Mouse (Mus musculus): ENCODE data around the gene Peg12. TPM values are rescaled to one million over a fixed set of nuclear protein-coding genes. Genes with fewer than 3 reads are reported as not detected.

Gene Peg12
- polyA plus RNA-seq, 1 experiment from 2014 or later: 29.3 TPM

- 46% methylated on average over 6 of the region's 6 CpGs for whole genome bisulfite sequencing
- ATAC-seq (ENCODE audit: insufficient number of reproducible peaks, insufficient read depth, low FRiP score, low TSS enrichment, low read depth): no peak
- H3K4me3 ChIP-seq: peak overlapping the region; percentile 68
- peaks cover 9% of the 10 kb centered on the region for H3K4me1 ChIP-seq
- H3K36me3 ChIP-seq: no peaks in the 10 kb centered on the region
- H3K9me3 ChIP-seq: peaks cover 8% of the 10 kb centered on the region
- no peak overlapping the region for H3K9ac ChIP-seq
- H3K4me2 ChIP-seq: peak overlapping the region; percentile 49
- no peak overlapping the region for H3K27ac ChIP-seq
- peaks cover 11% of the 10 kb centered on the region for H3K27me3 ChIP-seq
Measured at GRCm38 (mm10) chr7:62420566-62420965, 43.7 kb downstream of the Peg12 start.

GRCm38 (mm10) chr7:62419493-62420360, 44.6 kb downstream of the Peg12 start, which contains the start of gene Mkrn3:
Gene Mkrn3, minus strand, starts transcription at chr7:62420139.
- Histone ChIP-seq H3K9me3 (peaks cover 8% of the 10 kb centered on the region), H3K9ac (peak within 1 kb of the TSS; percentile 85), H3K27ac (peak within 1 kb of the TSS; percentile 64; the same call in 1 of the 2 replicates), H3K4me1 (peaks cover 9% of the 10 kb centered on the region), H3K27me3 (peaks cover 11% of the 10 kb centered on the region), H3K4me2 (peak within 1 kb of the TSS; percentile 76), H3K4me3 (peak within 1 kb of the TSS; percentile 68), H3K36me3 (no peaks in the 10 kb centered on the region)
- peak; percentile 74 for ATAC-seq (ENCODE audit: insufficient number of reproducible peaks, insufficient read depth, low FRiP score, low TSS enrichment, low read depth)
- WGBS: 24% methylated on average over 49 of the region's 49 CpGs

DNA sequence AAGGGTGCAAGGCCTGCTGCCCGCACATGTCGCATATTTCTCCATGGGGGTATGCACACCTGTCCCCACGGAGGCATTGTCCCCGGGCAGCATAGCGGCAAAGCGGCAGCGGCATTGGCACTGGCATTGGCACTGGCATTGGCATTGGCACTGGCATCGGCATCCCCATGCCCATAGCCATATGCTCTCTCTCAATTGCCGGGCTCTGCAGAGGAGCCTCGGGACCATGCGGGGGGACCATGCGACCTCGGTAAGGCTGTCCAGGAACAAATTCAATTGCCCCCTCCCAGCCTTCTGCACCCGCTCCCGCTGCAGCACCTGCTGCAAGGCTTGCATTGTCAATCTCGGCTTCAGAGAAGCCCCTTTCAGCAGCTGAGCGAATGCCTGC, 45.2 kb downstream of the Peg12 start:
- peak overlapping the region; percentile 76 for H3K4me2 ChIP-seq
- peaks cover 8% of the 10 kb centered on the region for H3K9me3 ChIP-seq
- H3K27me3 ChIP-seq: peaks cover 7% of the 10 kb centered on the region
- H3K27ac ChIP-seq: no peak overlapping the region
- H3K4me1 ChIP-seq: peaks cover 9% of the 10 kb centered on the region
- peak overlapping the region; percentile 85 for H3K9ac ChIP-seq
- no peaks in the 10 kb centered on the region for H3K36me3 ChIP-seq
- H3K4me3 ChIP-seq: peak overlapping the region; percentile 68
- ATAC-seq (ENCODE audit: insufficient number of reproducible peaks, insufficient read depth, low FRiP score, low TSS enrichment, low read depth): peak; percentile 56; the same call in 1 of the 2 replicates
- WGBS: 66% methylated on average over 17 of the region's 17 CpGs

DNA sequence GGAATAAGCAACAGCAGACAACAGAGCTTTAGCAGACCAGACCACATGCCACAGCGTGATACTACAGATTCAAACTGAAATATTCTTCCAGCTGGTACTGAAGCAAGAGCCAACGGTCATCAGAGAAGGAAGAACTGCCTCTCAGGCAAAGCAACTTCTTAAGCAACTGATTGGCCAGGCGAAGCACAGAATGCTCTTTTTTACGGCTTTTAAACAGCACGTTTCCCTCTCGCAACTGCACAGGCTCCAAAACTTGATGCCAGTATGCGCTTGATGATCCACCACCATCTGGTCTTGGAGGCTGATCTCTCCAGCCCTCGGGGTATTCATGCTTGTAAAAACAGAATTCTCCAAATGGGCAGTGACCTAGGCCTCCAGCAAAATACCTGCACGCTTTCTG, 46.0 kb downstream of the Peg12 start:
- H3K4me3 ChIP-seq: peak overlapping the region; percentile 68
- H3K9ac ChIP-seq: no peak overlapping the region
- H3K27ac ChIP-seq: no peak overlapping the region
- peaks cover 8% of the 10 kb centered on the region for H3K9me3 ChIP-seq
- H3K4me2 ChIP-seq: peak overlapping the region; percentile 76
- H3K27me3 ChIP-seq: peaks cover 4% of the 10 kb centered on the region
- H3K36me3 ChIP-seq: no peaks in the 10 kb centered on the region
- H3K4me1 ChIP-seq: peaks cover 9% of the 10 kb centered on the region
- WGBS: 76% methylated on average over 9 of the region's 9 CpGs
- no peak for ATAC-seq (ENCODE audit: insufficient number of reproducible peaks, insufficient read depth, low FRiP score, low TSS enrichment, low read depth)

GRCm38 (mm10) chr7:62416173-62416572, 48.1 kb downstream of the Peg12 start:
- ATAC-seq (ENCODE audit: insufficient number of reproducible peaks, insufficient read depth, low FRiP score, low TSS enrichment, low read depth): no peak
- H3K27me3 ChIP-seq: no peaks in the 10 kb centered on the region
- no peak overlapping the region for H3K9ac ChIP-seq
- H3K4me1 ChIP-seq: peaks cover 9% of the 10 kb centered on the region
- H3K9me3 ChIP-seq: peaks cover 8% of the 10 kb centered on the region
- H3K36me3 ChIP-seq: no peaks in the 10 kb centered on the region
- H3K27ac ChIP-seq: no peak overlapping the region
- no peak overlapping the region for H3K4me2 ChIP-seq
- H3K4me3 ChIP-seq: no peak overlapping the region

GRCm38 (mm10) chr7:62415222-62415621, 49.1 kb downstream of the Peg12 start:
- Histone ChIP-seq H3K27me3 (no peaks in the 10 kb centered on the region), H3K36me3 (no peaks in the 10 kb centered on the region), H3K9me3 (peaks cover 8% of the 10 kb centered on the region), H3K4me2 (no peak overlapping the region), H3K4me3 (no peak overlapping the region), H3K4me1 (peaks cover 9% of the 10 kb centered on the region), H3K9ac (no peak overlapping the region), H3K27ac (no peak overlapping the region)
- ATAC-seq (ENCODE audit: insufficient number of reproducible peaks, insufficient read depth, low FRiP score, low TSS enrichment, low read depth): no peak
- 50% methylated on average over 1 of the region's 1 CpGs for WGBS

Other genes starting within 250 kb of the Peg12 start
- 99.3 and 102 TPM in 2 replicates for gene Ndn, start 117.9 kb downstream of the Peg12 start, polyA plus RNA-seq (2015; fragmentation: Nextera tagmentation; extraction: Ambion mirVana)
- 2.9 and 3.2 TPM in 2 replicates for gene Magel2, start 87.5 kb downstream of the Peg12 start, polyA plus RNA-seq (2015; fragmentation: Nextera tagmentation; extraction: Ambion mirVana)
- 7.4 and 7.5 TPM in 2 replicates for gene Mkrn3, start 44.4 kb downstream of the Peg12 start, polyA plus RNA-seq (2015; fragmentation: Nextera tagmentation; extraction: Ambion mirVana)